Mouse (Mus musculus) frontal cortex, postnatal 36 days (tissue): ENCODE measurements around the gene Chdh.
A peak's percentile ranks its signal among the peaks of the same experiment; 100 is the strongest.

Experiments used
- DNase-seq, 2 experiments: peaks; one replicate each; pipeline ENCODE4 v3.0.0; 2022; ENCODE audit warnings: low spot score in 2 of 2

Gene Chdh

GRCm38 (mm10) chr14:30011886-30012560 lies 3.2 kb downstream of the Chdh start:
- peak in 1 of 2 experiments; percentile 26 for DNase-seq

- DNase-seq: no peak
Observed at GRCm38 (mm10) chr14:30014487-30014886, 5.7 kb downstream of the Chdh start.

- DNase-seq: no peak
Observed at GRCm38 (mm10) chr14:30015008-30015407, 6.2 kb downstream of the Chdh start.

GRCm38 (mm10) chr14:30016666-30017065 lies 7.8 kb downstream of the Chdh start:
- DNase-seq: no peak

- no peak for DNase-seq
Observed at GRCm38 (mm10) chr14:30017794-30018462, 9.1 kb downstream of the Chdh start.

GRCm38 (mm10) chr14:30018463-30018801 lies 9.6 kb downstream of the Chdh start:
- DNase-seq: no peak

- no peak for DNase-seq
Observed at GRCm38 (mm10) chr14:30018846-30019245, 10.0 kb downstream of the Chdh start.

GRCm38 (mm10) chr14:30019375-30019774 lies 10.6 kb downstream of the Chdh start:
- DNase-seq: no peak

GRCm38 (mm10) chr14:30019792-30020575 lies 11.2 kb downstream of the Chdh start:
- no peak for DNase-seq

- no peak for DNase-seq
Observed at GRCm38 (mm10) chr14:30022471-30022870, 13.6 kb downstream of the Chdh start.

- no peak for DNase-seq
Observed at GRCm38 (mm10) chr14:30024387-30024786, 15.6 kb downstream of the Chdh start.

GRCm38 (mm10) chr14:30027378-30027777 lies 18.6 kb downstream of the Chdh start:
- DNase-seq: no peak

GRCm38 (mm10) chr14:30033405-30033804 lies 24.6 kb downstream of the Chdh start:
- DNase-seq: no peak

- DNase-seq: no peak
Observed at GRCm38 (mm10) chr14:30038431-30038830, 29.6 kb downstream of the Chdh start.

- no peak for DNase-seq
Observed at GRCm38 (mm10) chr14:30039413-30039812, 30.6 kb downstream of the Chdh start.

GRCm38 (mm10) chr14:30041836-30042235 lies 33.0 kb downstream of the Chdh start:
- no peak for DNase-seq

GRCm38 (mm10) chr14:30043356-30043940 lies 34.6 kb downstream of the Chdh start:
- DNase-seq: no peak

- DNase-seq: no peak
Observed at GRCm38 (mm10) chr14:30045239-30045638, 36.4 kb downstream of the Chdh start.

- DNase-seq: no peak
Observed at GRCm38 (mm10) chr14:30045704-30046220, 36.9 kb downstream of the Chdh start.

GRCm38 (mm10) chr14:30046976-30047375 lies 38.2 kb downstream of the Chdh start:
- no peak for DNase-seq

- DNase-seq: no peak
Observed at GRCm38 (mm10) chr14:30048049-30048448, 39.2 kb downstream of the Chdh start.

GRCm38 (mm10) chr14:30050280-30050679 lies 41.5 kb downstream of the Chdh start:
- DNase-seq: no peak
